Mouse (Mus musculus): ENCODE data around the gene Tiparp.

- no peak for TF ChIP-seq CTCF (IDR thresholded peaks at IDR 0.05; ENCODE audit: insufficient read depth, low read length)
- no peak for TF ChIP-seq POLR2A (IDR thresholded peaks at IDR 0.05; ENCODE audit: borderline replicate concordance, extremely low read depth, low read depth, low read length)
Measured at GRCm38 (mm10) chr3:65562212-65562611, 34.0 kb downstream of the Tiparp start.

All from lung, adult 2 months (tissue).